Mouse (Mus musculus): Measurements from ENCODE around the gene Myrfl.

DNA sequence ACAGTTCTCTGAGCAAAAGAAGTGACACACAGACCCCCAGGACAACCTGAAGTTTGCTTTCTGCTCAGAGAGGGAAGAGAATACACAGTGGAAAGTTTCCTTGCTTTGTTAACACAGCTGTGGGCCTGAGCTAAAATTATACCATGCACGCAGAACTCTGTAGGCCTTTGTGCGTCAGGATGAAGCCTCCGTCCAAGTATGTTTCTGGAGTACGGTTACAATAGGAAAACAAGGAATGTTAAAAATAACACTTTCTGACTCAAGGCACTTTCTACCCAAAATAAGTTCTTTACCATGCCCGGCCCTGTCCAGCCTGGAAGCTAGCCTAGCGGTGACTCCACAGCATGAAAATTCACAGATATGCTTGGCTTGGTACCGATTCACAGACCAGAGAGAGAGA, 156.6 kb downstream of the Myrfl start:
- TF ChIP-seq POLR2A (IDR thresholded peaks at IDR 0.05; ENCODE audit: borderline replicate concordance, extremely low read depth, low read depth, low read length): no peak
- TF ChIP-seq CTCF (IDR thresholded peaks at IDR 0.05; ENCODE audit: insufficient read depth, low read length): no peak

Measured in lung, adult 2 months (tissue).